Mouse (Mus musculus) lung, postnatal 0 days (tissue): ENCODE data around the gene Agbl4. TPM values are rescaled to one million over a fixed set of nuclear protein-coding genes. Genes with fewer than 3 reads are reported as not detected.
A peak's percentile ranks its signal among the peaks of the same experiment; 100 is the strongest.

Experiments used
- ATAC-seq: fragments of 200-750 bp; cut with Nextera tagmentation; 2 replicates; pipeline ENCODE4 v1.8.0; 2017; ENCODE audit warnings: moderate library complexity
- DNase-seq: peaks from one replicate; pipeline ENCODE4 v3.0.0-alpha.2; 2016; ENCODE audit warnings: low spot score
- H3K27ac ChIP-seq: fragments of 300-500 bp; sonication (generic); 2 replicates; pipeline ENCODE4 v1.5.1; 2014; ENCODE audit warnings: antibody characterized with exemption, mild to moderate bottlenecking, low read length, mixed read lengths
- H3K27me3 ChIP-seq: fragments of 300-500 bp; sonication (generic); replicated peaks from 2 replicates; pipeline ENCODE4 v1.6.1; 2014; ENCODE audit warnings: low read length, mixed read lengths; ENCODE audit not compliant: insufficient read depth
- H3K36me3 ChIP-seq: fragments of 300-500 bp; sonication (generic); 2 replicates; pipeline ENCODE4 v1.6.1; 2014; ENCODE audit warnings: low read length, mixed read lengths; ENCODE audit not compliant: insufficient read depth
- H3K4me1 ChIP-seq: fragments of 300-500 bp; sonication (generic); 2 replicates; pipeline ENCODE4 v1.6.1; 2014; ENCODE audit warnings: antibody characterized with exemption, low read depth, low read length, mixed read lengths; ENCODE audit not compliant: insufficient read depth
- H3K4me2 ChIP-seq: fragments of 300-500 bp; sonication (generic); replicated peaks from 2 replicates; pipeline ENCODE4 v1.6.1; 2014; ENCODE audit warnings: low read depth, mild to moderate bottlenecking, low read length, moderate library complexity, mixed read lengths
- H3K4me3 ChIP-seq: fragments of 300-500 bp; sonication (generic); 2 replicates; pipeline ENCODE4 v1.5.1; 2014; ENCODE audit warnings: low read depth, low read length
- H3K9ac ChIP-seq: fragments of 300-500 bp; sonication (generic); replicated peaks from 2 replicates; pipeline ENCODE4 v1.6.1; 2014; ENCODE audit warnings: low read depth, mild to moderate bottlenecking
- H3K9me3 ChIP-seq: fragments of 300-500 bp; sonication (generic); 2 replicates; pipeline ENCODE4 v1.6.1; 2016; ENCODE audit warnings: low read length, mixed read lengths
- CTCF ChIP-seq: IDR thresholded peaks from 2 replicates; pipeline ENCODE4 v1.5.1; 2016; ENCODE audit warnings: antibody characterized with exemption, mild to moderate bottlenecking
- EP300 ChIP-seq: IDR thresholded peaks from 2 replicates; pipeline ENCODE4 v1.6.1; 2016; ENCODE audit warnings: antibody characterized with exemption, mild to moderate bottlenecking, control low read depth
- WGBS: fragments of 180-500 bp; shearing (Covaris S2); extraction: QIAGEN DNeasy Blood & Tissue Kit; methylation state at CpG from one replicate; pipeline ENCODE4 v1.1.7; 2014; 5-methylcytosine and 5-hydroxymethylcytosine counted together
- polyA plus RNA-seq: library from polyadenylated mRNA; unstranded; fragments of >200 nt; fragmentation: Nextera tagmentation; extraction: Ambion mirVana; gene quantifications from 2 replicates; pipeline ENCODE4 v1.2.1, GENCODE M21; 2015

Gene Agbl4
- polyA plus RNA-seq, 1 experiment from 2014 or later, result 0.50 TPM

DNA sequence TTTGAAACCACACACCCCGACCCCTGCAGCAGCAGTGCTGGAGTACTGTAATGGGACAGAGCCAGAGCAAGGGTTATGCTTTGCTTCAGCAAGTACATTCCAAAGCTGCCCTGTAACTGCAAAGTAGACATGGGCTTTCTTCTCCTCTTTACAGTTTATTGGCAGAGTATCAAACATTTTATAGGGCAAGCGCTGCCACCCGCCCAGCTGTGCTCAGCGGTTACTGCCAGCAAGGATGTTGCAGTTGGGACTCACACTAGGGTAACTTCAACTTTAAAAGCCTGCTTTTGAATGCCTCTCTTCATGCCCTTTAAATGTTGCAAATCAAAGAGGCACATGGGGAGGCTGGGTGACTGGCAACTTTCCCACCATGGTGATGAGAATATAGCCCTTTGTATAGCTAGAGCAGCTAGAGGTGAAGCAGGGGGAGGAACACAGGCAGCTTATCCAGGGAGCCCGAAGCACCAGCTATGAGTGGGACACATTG is 1293.6 kb downstream of the Agbl4 start:
- 29% methylated on average over 5 of the region's 5 CpGs for WGBS
- no peak; the same call in 1 of the 2 replicates for ATAC-seq
- no peak overlapping the region for H3K4me3 ChIP-seq

DNA sequence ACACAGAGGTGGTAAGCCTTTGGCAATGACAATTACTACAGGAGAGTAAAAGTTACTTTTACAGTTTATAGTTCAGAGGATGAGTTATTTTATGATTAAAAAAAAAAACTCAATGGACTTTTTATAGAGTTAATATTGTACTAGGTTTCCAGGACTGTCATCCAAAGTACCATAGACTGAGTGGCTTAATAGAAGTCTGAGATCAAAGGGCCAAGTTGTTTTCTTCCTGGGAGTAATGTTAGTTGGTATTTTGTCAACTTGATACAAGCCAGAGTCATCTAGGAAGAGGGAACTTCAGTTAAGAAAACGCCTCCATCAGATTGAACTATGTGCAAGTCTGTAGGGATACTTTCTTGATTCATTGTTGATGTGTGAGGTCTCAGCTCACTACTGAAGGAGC is 1303.9 kb downstream of the Agbl4 start:
- TF ChIP-seq EP300, result no peak
- no peak for TF ChIP-seq CTCF
- H3K27ac ChIP-seq, result no peak overlapping the region
- H3K9me3 ChIP-seq, result no peaks in the 10 kb centered on the region
- no peaks in the 10 kb centered on the region for H3K4me1 ChIP-seq
- DNase-seq (no peak), ATAC-seq (no peak)
- no peaks in the 10 kb centered on the region for H3K36me3 ChIP-seq
- H3K9ac ChIP-seq, result no peak overlapping the region
- 56% methylated on average over 1 of the region's 1 CpGs for WGBS
- no peak overlapping the region for H3K4me2 ChIP-seq
- H3K4me3 ChIP-seq, result no peak overlapping the region
- no peaks in the 10 kb centered on the region for H3K27me3 ChIP-seq

More for the DNA sequence above, 1293.6 kb downstream of the Agbl4 start:
- no peaks in the 10 kb centered on the region for H3K36me3 ChIP-seq
- H3K4me1 ChIP-seq, result no peaks in the 10 kb centered on the region
- TF ChIP-seq EP300 (no peak), CTCF (no peak)
- H3K9ac ChIP-seq, result no peak overlapping the region
- no peaks in the 10 kb centered on the region for H3K9me3 ChIP-seq
- no peak overlapping the region for H3K27ac ChIP-seq
- DNase-seq, result peak; percentile 35
- H3K4me2 ChIP-seq, result no peak overlapping the region
- no peaks in the 10 kb centered on the region for H3K27me3 ChIP-seq

DNA sequence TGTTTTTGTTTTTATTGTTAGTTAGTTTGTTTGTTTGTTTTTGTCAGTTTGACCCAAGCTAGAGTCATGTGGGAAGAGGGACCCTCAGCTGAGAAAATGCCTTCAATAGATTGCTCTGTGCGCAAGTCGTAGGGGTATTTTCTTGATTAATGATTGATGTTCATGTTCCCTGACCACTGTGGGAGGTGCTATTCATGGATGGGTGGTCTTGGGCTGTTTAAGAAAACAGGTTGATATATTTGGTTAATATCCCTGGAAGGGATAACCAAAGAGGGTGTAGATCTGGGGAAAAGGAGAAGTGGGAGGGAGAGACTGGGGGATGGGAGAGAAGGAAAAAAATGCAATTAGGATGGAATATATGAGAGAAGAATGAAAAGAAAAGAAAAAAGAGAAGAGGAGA is 1306.7 kb downstream of the Agbl4 start:
- no peak for DNase-seq
- 81% methylated on average over 2 of the region's 2 CpGs for WGBS
- H3K9me3 ChIP-seq, result no peaks in the 10 kb centered on the region
- no peak overlapping the region for H3K4me3 ChIP-seq
- H3K27ac ChIP-seq, result no peak overlapping the region
- TF ChIP-seq CTCF (no peak), EP300 (no peak)
- H3K27me3 ChIP-seq, result no peaks in the 10 kb centered on the region
- no peak overlapping the region for H3K4me2 ChIP-seq
- H3K9ac ChIP-seq, result no peak overlapping the region
- no peaks in the 10 kb centered on the region for H3K36me3 ChIP-seq
- no peaks in the 10 kb centered on the region for H3K4me1 ChIP-seq
- ATAC-seq, result no peak

DNA sequence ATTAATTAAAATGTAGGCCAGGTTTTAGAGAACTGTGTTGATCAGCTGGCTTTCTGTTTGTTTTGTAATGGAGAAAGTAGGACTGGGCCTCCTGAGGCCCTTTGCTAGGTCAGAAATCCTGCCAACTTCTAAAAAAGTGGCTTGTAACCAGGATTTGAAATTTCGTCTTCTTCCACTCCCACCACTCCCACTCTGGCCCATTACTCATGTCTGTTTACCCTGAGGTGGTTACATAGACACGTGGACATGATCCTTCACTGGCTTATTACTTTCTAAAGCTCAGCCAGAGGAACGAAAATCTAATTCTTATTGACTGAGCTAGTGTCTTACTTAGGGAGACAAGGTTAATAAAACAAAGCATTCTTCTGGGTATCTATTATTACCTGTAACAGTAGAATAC is 1307.5 kb downstream of the Agbl4 start:
- ATAC-seq, result no peak

More for the DNA sequence above, 1307.5 kb downstream of the Agbl4 start:
- Histone ChIP-seq H3K4me2 (no peak overlapping the region), H3K4me1 (no peaks in the 10 kb centered on the region), H3K36me3 (no peaks in the 10 kb centered on the region), H3K9ac (no peak overlapping the region), H3K4me3 (no peak overlapping the region), H3K27me3 (no peaks in the 10 kb centered on the region), H3K9me3 (no peaks in the 10 kb centered on the region), H3K27ac (no peak overlapping the region)
- DNase-seq, result no peak
- 34% methylated on average over 3 of the region's 3 CpGs for WGBS
- TF ChIP-seq EP300 (no peak), CTCF (no peak)

Other genes starting within 250 kb of the Agbl4 start
- 0.16 and 0.29 TPM in 2 replicates for gene Elavl4, start 45.8 kb upstream of the Agbl4 start, polyA plus RNA-seq